Mouse (Mus musculus): ENCODE measurements around the gene Appl2.

DNA sequence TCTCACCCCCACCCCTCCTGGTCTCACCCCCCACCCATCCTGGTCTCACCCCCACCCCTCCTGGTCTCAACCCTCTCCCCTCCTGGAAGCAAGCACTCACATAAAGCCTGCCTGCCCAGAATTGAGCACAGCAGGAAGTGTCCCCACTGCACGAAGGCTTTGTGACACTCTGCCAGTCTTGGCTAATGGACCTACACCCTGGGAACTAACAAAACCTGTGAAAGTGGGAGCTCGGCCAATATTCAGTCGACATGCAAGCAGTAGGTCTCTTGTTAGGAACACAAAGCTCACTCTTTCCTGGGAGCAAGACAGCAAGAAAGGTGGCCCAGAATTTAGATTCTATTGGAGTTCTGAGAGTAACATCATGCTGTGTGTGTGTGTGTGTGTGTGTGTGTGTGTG lies 17.6 kb downstream of the Appl2 start:
- TF ChIP-seq POLR2A (IDR thresholded peaks at IDR 0.05; ENCODE audit: low read depth, low read length), result no peak
- no peak for TF ChIP-seq CTCF (IDR thresholded peaks at IDR 0.05; ENCODE audit: borderline replicate concordance, insufficient read depth, low read length)

Data from embryonic fibroblast, embryonic 13.5 days (primary cell).